Mouse (Mus musculus) urinary bladder, postnatal 4 days (tissue): ENCODE data around the gene Prkce.

Experiments used
- DNase-seq, 2 experiments: peaks; one replicate each; pipeline ENCODE4 v3.0.0; 2021 to 2022; ENCODE audit warnings: low spot score in 2 of 2

Prkce gene

GRCm38 (mm10) chr17:86225488-86226186, 58.1 kb downstream of the Prkce start:
- no peak for DNase-seq

DNA sequence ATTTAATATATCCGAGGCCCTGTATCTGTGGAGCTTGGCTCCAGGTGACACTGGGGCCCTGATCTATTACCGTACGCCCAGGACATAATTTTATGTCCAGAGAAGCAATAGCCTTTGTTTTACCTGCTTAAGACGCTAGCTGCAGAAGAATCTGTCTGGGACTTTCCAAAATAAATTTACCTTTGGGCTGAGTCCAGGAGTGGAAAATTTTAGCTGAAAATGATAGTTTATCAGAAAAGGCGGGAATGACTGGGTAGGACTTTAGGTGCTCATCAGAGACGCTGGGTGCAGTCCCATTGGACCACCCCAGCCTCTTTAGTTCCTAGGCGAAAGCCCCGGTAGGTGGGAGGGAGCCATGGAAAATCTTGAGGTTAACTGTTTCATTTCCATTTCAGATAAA, 58.6 kb downstream of the Prkce start:
- no peak for DNase-seq

DNA sequence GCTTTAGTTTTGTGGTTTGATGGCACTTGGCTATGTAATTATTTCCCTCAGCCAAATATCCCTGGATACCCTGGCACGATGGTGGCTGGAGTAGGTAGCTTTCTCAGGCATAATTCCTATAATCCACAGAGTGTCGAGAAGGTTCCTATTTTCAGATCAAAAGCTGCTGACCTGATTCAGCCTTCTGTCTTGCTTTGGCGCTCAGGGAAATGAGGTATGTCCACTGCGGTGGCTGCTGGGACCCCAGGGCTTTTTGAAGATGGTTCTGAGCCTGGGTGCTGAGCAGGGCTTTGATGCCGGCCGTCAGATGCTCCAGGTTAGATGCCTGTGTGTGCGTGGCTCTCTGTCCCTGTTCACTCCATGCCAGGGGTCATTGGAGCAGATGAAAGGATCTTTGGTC, 59.0 kb downstream of the Prkce start:
- no peak for DNase-seq

- no peak for DNase-seq
Measured at GRCm38 (mm10) chr17:86227389-86227788, 59.8 kb downstream of the Prkce start.

- DNase-seq = no peak
Measured at GRCm38 (mm10) chr17:86228850-86229249, 61.3 kb downstream of the Prkce start.

DNA sequence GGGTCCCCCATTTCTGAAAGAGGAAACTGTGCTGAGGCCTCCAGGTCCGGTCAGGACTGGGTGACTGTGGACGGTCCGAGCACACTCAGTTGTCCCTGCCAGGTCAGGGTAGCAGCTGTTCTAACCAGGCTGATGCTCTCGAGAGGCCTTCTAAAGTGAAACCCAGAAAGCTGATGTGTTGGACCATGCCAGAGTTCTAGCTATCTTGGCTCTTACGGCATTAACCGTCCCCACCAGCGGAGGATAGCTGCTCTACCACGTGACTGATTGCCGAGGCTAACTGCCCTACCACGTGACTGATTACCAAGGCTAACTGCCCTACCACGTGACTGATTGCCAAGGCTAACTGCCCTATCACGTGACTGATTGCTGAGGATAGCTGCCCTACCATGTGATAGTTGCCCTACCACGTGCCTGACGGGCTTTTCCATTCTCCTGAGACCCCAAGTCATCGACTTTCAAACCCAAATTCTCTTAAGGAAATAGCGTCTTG, 62.6 kb downstream of the Prkce start:
- DNase-seq = no peak

DNA sequence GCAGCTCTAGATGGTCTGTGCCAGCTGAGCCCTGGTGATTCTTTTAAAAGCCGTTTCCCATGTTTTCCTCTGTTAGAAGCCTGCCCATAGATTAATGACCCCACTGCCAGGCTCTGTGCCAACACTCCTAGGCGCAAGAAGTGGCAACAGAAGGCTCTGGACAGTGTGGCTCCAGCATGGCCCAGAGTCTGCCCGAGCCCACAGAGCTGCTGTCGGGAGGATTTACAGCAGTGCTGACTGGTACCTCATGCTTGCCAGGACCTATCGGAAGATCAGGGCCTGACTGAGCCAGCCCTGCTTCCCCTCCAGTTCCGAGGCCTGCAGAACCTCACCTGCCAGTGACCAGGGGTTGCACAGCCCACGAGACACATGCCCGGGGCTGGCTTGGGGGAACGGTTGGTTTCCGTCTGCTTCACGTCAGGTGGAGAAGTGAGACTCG, 64.2 kb downstream of the Prkce start:
- no peak for DNase-seq

DNA sequence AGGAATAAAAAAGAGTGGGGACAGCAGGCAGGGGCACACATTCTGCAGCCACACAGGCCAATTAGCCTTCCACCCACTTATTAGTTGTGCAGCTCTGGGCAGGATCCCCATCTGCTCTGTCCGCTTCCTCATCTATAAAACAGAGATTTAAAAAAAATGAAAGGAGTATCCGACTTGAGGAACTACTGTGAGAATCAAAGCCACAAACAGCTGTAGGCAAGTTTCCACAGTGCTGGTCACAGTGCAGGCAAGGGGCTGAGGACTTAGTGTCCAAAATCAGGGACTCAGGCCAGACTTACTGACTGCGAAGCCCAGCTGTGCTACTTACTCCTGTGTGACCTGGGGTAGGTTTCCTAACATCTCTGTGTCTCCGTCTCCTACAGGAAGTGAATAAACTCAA, 64.7 kb downstream of the Prkce start:
- DNase-seq = no peak

- no peak for DNase-seq
Measured at GRCm38 (mm10) chr17:86234587-86235150, 67.1 kb downstream of the Prkce start.

DNA sequence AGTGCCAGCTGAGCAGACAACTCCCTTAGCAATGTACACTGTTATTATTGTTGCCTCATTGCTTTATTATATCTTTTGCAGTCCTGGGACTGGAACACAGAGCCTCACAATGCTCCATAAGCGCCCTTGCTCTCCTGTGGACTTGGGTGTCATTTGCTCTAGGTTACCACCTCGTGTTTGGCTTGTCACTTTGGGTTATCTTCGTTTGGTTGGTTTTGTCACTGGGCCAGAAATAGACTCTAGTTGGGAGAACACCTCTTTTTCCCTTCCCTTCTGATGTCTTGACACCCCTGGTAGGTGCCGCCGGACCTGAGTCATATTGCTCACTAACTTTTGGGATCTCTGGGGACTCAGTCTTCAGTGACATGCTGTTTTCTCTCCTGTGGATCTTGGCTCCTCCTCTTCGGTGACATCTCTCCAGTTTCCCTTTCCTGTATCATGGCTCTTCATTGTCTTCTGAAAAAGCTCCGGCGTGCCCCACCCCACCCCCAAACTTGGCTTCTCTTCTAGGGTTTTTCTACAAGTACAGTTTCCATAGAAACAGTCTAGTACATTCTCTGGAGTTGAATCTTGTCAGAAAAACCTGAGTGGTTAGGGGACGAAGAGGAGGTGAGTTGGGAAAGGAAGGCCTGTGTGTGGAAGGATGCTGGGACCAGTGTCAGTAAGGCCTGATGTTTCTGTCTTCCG, 68.6 kb downstream of the Prkce start:
- no peak for DNase-seq

GRCm38 (mm10) chr17:86236861-86237763, 69.5 kb downstream of the Prkce start:
- DNase-seq = no peak

GRCm38 (mm10) chr17:86242291-86242690, 74.7 kb downstream of the Prkce start:
- no peak for DNase-seq

DNA sequence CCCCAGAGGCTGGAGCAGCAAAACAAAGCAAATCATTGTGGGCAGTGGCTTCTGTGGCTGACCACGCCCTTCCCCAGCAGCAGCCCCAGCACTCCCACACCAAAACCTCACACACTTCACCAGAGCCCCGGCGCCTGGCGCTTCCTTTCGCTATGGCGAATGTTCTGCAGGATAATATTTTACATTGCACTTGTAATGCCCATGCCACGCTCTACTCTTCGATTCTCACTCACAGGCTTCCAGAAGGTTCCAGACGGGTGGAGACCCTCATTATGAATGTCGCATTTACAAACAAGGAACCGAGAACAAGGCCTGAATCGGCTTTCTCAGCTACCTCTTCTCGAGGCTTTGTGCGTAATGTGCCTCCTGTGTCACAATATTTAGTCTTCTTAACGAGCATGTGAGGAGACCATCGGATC, 75.5 kb downstream of the Prkce start:
- no peak for DNase-seq

DNA sequence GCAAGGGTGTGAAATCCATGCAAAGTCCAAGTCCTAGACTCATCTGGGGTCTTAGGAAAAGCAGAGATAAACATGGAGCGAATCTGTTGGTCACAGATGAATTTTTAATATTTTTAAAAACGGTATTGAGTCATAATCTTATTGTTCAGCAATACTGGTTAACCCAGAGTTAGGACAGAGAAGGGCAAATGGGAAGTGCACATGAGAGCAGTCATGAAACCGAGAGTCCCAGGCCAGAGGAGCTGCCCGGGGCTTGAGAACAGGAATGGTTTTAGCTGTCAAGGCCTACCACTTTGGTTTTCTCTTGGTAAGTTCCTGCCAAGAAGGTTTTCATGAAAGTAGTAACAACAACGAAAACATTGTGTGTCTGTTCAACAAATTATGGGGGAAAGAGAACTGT, 76.8 kb downstream of the Prkce start:
- no peak for DNase-seq

DNA sequence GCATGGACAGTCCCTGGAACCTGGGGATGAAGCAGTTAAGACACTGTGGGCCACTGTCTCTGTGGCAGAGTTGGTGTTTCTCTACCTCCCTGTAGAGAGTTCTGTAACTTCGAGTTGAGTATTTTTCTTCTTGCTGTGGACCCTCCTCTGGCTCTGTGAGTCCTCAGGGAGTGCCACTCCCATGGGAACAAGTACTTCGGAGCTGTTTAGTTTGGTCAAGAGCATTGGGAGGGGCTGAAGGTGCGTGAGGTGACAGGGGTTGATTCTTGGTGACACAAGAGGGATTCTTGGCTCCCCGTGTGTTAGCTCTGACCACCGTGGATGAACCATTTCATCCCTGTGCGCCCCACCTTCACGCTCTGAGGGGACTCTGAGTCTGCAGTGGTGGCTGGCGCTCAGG, 81.2 kb downstream of the Prkce start:
- DNase-seq = no peak

GRCm38 (mm10) chr17:86249499-86250405, 82.2 kb downstream of the Prkce start:
- no peak for DNase-seq

DNA sequence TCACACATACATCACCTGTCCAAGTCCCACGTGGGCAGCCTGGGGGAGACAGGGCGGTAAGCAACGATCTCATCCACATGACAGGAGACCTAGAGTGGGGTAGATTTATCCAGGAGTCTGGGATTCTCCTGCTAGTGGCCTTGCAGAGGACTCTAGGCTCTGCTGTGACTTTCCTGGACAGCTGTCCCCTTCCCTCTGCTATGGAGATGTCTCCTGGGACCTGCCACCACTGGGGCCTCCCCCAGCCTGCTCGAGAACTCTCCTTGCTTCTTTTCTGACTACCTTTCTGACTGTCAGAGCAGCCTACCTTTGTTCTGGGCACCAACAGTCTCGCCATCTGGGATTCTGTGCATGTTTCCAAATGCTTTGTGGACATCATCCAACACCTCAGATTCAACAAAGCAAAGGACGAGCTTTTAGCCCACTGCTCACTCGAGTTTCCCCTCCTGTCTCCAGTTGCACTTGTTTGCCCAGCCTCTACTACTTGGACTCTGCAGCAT, 82.9 kb downstream of the Prkce start:
- DNase-seq = no peak

DNA sequence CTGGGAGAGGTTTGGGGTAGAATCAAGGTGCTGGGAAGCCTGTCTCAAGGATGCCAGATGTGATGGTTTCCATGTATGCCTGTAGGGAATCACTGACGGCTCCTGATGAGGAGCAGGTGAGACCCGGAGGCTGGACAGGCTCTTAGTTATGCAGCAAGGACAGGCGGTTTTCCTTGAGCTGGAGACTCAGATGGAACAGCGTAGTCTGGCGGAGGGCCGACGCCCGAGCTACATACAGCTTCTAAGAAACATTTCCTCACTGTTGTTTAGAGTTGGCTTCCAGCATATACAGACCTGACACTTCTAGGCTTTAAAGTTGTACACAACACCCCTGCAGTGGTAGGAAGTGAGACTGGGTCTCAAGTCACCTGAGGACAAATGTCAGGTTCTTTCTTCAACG, 86.3 kb downstream of the Prkce start:
- no peak for DNase-seq

- peak in 1 of 2 experiments; percentile 40 for DNase-seq
Measured at GRCm38 (mm10) chr17:86254285-86254684, 86.7 kb downstream of the Prkce start.

- DNase-seq = no peak
Measured at GRCm38 (mm10) chr17:86254978-86255377, 87.4 kb downstream of the Prkce start.

GRCm38 (mm10) chr17:86256730-86257131, 89.1 kb downstream of the Prkce start:
- no peak for DNase-seq
